Mouse (Mus musculus) cerebellum, postnatal 25 days (tissue): ENCODE measurements around the gene Ntf3.

Experiments
- DNase-seq, 2 experiments: peaks; one replicate each; pipeline ENCODE4 v3.0.0; 2021; ENCODE audit warnings: mixed read lengths in 2 of 2

Ntf3 gene

DNA sequence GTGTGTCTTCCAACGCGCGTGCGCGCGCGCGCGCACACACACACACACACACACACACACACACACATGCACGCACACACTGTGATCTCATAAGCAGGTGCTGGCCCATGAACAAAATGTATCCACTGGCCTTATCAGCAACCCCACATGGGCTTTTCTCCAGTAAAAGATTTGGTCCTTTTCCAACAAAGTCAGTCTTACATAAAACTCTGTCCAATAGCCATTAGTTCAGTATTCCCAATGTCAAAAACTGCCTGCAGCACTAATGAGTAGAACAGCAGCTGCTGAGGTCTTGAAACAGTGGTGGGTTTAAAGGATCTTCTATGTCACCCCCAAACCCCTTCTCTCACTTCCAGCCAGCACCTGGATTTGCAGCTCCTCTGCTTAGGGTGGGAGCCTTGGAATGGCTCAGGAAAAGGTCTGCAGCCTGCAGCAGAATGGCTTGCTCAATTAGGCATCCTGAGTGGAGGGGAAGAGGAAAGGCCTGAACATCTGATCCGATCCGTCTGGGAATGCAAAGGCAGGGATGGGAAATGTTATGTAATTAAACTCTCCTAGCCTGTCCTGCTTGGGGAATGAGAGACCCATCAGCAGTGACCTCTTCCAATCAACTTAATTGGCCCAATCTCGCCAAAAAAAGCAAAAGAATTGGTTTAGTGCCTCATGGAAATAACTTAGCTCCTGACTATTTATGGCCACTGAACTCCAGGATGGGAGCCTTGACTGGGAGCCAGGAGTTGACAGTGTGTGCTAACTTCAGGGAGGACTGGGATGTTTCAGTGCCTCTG is 7.2 kb downstream of the Ntf3 start:
- DNase-seq, result peak in 1 of 2 experiments; percentile 43

DNA sequence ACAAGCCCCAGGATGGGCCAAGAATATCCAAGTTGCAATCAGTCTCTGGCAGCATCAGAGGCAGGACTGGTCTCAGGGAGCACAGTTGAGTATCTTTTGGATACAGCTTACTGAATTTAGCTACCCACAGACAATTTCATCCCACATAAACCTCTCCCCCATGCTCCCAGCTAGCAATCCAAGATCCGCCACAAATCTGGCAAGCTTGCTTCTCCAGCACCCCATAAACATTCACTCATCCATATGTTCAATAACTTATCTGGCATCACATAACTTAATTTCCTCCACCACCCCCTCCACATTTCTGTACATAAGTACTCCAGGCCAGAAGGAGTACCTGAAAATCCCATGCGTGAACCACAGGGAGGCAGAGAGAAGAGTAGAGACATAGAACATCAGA is 10.8 kb downstream of the Ntf3 start:
- DNase-seq, result no peak

DNA sequence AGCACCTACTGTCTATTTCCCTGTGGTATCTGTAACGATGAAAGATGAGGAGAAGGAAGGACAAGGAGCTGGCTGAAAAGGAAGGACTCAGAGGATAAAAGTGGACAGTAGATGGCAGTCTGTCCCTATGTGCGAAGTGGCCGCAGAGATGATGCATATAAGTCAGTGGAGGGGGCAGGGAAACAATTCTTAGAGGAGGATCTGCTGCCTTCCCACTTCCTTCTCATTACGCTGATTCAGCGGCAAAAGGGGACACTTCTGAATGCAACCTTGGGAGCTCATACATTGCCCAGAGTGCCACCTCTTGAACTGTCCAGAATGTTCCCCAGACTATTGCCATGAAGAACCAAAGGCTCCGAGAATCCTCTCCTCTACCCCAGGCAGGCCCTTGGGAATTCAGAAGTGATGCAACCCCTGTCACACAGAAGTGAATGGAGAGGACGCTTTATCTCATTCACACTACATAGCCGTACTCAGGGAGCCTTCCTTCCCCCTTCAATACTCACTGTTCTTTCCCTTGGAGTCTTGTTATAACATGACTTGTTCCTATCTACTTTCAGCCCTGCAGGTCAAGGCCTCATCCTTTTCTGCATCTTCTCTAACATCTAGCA is 12.2 kb downstream of the Ntf3 start:
- DNase-seq, result peak; percentile 63 to 71

DNA sequence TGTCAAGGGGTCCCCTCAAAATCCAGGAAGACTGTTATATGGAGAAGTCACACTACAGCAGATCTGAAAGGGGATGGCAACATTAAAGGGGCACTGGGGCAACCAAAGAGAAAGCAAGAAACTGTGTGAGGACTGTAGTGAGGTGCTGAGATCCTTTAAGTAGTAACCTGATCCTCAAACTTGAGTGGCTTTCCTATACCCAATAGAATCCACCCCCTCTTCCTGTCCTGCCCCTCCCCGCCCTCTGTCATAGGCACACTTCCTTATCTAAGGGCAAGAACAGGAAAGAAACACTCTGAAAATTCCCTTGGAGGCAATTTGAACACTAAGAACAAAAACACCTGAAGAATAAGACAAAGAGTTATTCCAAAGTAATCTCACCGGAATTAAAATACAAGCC is 13.6 kb downstream of the Ntf3 start:
- no peak for DNase-seq

DNA sequence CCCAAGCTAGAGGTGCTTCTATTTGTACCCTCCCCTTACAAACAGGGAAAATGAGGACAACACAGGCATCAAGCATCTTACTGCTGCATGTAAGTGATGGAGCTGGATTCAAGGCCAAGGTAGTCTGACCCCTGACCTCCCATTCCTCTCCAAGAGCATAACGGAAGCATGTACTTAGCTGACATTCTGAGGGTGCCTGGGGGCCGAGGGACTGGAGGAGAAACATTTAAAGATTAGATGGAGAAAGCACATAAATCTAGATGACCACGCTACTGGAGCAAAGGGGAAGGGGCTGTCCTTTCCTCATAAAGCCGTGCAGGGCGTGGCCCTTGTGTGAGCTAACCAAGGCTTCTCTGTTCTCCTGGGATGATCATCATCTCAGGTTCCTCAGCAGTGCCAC is 23.1 kb downstream of the Ntf3 start:
- no peak for DNase-seq

DNA sequence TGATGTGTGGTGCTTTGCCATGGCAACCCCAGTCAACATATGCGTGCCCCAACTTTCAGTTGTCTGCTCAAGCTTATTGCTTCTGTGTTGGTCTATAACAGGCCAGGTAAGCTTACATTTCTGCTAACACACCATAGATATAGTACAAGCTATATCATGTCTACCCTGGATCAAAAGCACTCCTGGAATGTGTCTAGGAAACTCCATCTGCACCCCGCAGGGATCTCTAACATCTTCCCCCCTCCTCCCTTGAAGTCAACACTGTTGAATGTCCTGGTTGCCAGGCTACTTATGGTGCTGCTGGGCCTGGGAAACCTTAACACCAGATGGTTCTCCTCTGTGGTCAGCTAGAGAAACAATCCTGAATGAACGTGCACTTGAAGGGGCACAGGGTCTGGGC is 24.0 kb downstream of the Ntf3 start:
- no peak for DNase-seq

DNA sequence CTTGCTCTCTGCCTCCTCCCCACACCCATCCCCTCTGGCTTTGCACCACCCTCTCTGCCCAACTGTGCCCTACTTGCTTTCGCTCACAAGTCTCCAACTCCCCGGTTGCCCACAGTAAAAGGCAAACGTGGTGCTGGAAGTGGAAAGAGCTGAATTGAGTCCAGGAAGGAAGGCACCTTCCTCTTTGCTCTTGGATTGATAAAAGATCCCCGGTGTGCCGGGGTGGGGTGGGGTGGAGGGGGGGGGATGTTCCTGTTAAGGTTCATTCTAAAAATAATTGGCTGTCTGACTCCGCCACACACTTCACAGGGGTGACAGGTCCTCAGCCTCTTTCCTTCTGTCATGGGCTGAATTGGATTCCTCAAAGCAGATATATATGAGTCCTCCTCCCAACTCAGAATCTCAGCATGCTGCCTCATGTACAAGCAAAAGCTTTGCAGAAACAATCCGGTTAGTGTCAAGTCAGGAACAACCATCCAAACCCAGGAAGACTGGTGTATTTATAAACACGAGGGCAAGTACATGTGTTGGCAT is 24.6 kb downstream of the Ntf3 start:
- DNase-seq, result no peak

DNA sequence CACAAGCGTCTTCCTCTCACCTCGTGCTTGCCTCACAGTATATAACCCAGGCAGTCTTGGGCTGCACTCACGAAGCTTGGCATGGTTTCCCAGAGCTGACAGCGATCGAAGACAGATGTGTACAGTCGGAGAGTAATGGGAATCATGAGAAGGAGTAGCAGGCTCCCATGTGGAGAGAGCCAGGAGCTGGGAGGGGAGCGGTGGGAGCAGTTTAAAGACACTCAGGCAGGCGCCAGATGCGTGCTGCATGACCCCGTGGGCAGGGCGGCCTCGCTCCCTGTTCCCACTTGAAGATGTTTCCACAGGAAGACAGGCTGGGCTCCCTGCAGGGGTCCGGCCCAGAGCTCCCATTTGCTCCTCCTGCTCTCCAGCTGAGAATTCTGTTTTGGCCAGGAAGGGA is 25.2 kb downstream of the Ntf3 start:
- DNase-seq, result peak; percentile 46 to 51

DNA sequence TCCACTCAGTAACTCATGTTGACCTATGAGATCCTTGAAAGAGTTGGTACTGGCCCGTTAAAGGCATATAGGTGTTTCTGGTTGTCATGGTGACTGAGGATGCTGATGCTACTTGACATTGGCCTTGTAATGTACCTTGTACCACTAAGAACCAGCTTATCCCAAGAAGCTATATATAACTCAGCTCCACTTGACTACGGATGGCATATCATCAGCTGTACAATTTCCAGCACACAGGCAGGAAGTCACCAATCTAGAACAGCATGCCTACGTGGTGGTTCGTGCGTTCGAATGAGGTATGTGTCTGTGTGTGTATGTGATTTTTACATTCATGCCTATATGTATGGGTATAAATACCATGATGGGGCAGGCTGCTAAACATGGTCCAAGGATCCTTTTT is 25.7 kb downstream of the Ntf3 start:
- DNase-seq, result no peak

DNA sequence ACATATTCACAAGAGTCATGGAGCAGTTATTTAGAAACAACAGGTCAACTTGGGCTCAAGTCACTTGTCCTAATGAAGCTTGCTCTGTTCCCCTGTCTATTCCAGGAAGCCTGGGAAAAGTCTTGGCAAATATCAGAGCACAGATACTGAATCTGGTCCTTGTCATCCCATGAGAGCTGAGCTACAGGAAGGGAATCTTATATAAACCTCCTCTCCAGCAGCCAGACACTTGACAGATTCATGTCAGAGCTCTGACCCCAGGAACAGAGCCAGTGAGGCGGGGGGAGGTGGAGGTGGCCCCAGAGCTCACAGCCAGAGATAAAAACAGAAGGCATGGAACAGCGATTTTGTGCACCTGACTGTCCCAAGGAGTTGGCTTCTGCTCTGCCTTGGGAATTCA is 26.3 kb downstream of the Ntf3 start:
- DNase-seq, result peak in 1 of 2 experiments; percentile 22

DNA sequence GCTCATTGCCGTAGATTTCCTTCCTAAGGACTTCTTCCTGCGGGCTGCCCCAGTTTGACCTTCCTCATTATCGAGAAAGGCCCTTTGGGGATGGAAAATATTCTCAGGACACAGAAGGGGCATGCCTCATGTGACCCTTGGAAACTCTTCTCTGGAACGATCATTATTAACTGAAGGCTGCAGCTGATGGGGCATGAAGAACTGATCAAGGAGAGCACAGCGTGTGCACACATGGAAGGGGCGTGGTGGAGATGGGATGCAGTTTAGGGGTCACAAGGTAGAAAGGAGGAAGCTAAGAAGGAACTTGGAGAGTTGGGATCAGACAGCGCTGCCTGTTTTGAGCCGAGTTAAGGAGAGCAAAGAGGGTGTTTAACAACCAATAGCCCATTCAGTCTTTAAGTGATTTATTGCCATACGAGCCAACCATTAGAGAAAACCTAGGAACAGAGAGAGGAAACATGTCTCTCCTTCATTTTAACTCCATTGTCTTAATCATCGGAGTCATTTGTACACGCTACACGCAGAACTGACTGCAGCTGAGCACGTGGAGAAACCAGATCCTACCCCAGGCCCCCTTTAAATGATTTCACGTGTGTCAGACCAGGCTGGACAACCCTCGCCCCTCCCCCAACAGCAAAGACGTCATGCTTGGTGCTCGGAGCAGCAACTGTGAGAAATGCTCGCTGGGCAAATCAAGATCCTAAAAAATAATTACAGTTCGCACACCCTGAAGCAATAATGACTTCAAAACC is 32.4 kb downstream of the Ntf3 start:
- DNase-seq, result no peak

DNA sequence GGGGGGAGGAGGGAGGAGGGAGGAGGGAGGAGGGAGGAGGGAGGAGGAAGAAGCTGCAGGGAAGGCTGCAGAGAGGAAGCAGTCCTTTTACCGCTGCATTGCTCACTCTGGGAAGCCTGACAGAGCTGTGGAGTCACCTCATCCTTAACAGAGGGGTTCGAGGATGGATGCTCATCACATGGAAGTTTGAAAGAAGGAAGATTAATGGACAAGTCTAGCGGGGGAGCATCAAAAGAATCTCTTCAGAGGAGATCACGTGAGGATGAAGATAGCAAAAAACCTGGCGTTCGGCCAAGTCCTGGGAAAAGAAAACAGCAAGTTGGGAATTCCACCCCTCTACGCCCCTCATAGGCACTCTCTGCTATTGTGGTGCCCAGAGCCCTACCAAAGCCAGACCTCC is 38.5 kb downstream of the Ntf3 start:
- no peak for DNase-seq

DNA sequence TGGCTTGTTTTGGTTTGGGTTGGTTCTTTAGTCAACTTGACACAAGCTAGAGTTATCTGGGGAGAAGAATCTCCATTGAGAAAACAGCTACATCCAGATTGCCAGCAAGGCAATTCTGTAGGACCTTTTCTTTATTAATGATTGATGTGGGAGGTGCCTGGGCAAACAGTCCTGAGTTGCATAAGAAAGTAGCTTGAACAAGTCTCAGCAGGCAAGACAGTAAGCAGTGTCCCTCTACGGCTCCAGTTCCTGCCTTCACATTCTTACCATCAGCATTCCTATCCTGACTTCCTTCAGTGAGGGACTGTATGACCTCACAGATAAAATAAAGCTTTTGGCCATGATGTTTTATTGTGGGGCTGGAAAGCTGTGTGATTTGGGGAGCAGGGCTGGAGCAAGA is 48.5 kb downstream of the Ntf3 start:
- DNase-seq, result no peak

DNA sequence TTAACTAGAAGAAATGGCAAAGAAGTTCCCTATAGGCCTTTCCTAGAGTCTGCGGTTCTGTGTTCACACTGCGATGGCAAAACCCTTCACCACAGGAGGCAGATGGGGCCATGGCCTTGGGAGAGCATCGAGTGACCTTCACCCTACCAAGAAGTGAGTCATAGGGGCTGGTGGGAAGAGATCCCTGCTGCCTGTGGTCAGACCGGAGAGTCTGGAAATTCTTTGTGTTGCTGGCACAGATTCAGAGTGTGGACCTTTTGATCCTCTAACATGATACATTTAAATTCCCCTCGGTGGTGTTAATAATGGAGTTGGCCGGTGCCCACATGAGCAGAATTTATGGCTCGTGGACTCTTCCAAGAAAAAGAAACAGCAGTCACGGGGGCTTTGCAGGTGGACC is 49.5 kb downstream of the Ntf3 start:
- no peak for DNase-seq

DNA sequence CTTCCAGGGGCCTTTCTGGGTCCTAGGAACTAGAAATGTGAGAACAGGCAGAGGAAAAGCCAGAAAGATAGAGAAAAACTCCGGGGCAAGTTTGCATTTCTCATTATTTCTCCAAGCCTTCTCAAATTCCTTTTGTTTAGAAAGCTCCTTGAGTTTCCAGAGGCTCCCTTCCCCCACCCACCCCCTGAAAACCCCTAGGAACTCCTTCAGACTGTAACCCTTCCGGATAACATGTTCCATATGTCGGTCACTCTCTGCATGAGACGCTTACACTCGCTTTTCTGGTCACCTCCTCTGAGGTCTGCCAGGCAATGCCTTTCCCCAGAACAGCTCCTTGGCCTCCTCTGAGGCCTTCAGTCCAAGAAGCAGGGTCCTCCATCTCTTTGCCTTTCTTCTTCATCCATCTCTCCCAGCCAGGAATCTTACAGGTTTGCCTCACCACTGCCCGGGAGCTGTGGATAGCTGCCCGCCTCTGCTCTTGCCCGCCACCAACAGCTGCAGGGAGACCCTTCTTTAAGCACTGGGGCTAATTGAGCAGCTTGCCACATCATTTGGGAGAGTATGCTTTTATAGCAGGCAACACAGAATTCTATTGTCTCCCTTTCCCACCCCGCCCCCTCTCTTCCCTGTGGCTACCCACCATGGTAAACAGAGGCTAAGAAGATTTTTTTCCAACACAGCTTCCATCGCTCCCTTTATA is 51.6 kb downstream of the Ntf3 start:
- DNase-seq, result no peak

DNA sequence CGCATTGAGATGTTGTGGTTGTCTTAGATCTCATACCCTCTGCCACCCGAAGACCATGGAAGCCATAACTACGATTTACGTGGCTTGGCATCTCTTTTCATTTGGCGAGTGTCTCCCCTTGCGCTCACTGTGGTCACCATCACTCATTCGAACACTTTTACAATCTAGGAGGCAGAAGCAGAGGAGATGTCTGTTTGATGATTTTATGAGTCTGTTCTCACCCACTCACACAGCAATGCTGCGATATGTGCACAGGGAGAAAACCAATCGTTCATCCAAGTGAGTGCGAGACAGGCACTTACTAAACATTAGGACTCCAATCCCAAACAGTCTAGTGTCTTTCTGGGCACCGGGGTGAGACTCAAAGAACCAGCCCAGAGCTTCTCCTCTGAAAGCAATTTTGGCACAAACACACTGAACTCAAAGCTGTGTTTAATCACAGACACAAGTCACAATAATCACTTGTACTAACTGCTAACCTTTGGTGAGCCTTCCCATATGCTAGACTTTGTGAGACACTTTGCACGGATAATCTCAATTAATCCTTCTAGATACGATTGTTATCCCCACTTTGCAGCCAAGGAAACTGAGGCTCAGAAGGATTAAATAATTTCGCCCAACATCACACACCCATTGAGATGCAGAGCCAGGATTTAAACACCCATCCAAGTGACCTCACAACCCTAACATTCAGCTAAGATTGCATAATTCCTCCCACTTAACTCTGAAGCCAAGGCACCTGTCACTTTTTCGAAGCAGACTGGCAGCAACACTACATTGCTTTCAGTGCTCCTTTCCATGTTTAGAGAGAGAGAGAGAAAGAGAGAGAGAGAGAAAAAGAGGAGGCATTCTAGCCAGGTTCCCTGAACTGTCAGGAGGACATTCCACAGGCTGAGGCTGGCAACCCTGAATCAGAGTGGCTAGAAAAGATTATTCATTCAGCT is 55.5 kb downstream of the Ntf3 start:
- no peak for DNase-seq

DNA sequence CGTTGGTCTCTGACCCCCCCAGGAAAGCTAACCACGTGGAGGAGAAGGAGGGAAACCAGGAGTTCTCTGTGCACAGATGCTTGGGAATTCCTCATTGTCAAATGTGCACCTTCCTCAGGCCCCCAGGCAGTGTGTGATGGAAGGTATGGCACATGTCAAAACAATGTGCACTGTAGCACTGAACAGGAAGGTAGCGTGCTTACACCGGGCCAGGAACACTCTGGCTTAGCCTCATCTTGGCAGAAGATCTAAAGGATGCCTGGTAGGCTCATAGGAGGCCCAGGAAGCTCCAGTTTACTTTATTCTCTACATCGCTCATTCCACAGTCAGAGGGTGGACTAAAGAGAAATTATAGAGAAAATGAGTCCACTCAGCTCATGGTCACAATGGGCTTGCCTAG is 57.5 kb downstream of the Ntf3 start:
- DNase-seq, result peak; percentile 49 to 50

DNA sequence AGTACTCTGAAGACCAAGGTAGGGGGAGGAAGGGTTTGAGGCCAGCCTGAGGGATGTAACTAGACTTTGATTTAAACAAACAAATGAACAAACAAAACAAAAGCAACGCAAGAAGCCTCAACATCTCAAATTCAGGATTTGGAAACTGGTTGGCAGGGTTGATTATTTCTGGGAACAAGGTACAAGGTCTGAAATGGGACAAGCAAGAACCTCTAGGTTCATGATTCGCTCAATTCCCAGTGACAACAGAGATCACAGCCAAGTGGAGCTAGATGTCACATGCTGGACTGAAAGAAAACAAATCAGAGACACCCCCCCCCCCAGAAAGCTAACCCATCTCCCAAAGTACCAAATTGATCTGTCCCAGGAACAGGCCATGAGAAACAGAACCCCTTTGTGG is 57.9 kb downstream of the Ntf3 start:
- DNase-seq, result no peak

DNA sequence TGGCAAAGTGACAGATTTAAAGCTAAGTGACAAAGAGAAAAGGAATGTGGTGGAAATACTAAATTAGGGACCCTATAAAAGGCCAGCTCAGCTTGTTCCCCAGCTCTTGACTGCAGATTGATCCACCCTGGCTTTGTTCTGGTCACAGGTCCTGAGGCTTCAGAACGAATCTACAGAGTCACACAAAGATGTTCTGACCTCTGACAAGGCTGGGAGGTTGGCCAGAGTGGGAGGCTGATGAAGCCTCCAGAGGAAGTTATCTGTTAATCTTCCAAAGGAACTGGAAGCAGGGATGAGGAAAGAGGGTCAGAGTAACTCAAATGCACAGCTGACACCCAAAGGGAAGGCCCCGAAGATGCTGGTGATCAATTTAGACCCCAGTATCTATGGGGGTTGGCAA is 59.3 kb downstream of the Ntf3 start:
- DNase-seq, result no peak

DNA sequence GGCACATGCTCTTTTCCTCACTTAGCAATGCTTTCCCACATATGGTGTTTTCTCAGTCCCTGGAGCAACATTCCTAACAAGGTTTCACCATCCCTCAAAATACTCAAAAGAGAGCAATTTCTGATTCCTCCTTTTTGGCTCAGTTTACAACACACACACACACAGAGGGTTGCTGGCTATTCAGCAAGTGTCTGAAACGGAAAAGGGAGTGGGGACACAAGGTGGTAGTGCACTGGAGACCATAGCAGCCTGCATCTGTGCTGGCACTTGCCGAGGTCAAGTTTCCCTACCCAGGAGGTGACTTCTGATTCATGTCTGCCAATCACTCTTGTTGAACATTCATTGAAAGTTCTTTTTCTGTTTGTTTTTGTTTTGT is 59.9 kb downstream of the Ntf3 start:
- DNase-seq, result no peak

DNA sequence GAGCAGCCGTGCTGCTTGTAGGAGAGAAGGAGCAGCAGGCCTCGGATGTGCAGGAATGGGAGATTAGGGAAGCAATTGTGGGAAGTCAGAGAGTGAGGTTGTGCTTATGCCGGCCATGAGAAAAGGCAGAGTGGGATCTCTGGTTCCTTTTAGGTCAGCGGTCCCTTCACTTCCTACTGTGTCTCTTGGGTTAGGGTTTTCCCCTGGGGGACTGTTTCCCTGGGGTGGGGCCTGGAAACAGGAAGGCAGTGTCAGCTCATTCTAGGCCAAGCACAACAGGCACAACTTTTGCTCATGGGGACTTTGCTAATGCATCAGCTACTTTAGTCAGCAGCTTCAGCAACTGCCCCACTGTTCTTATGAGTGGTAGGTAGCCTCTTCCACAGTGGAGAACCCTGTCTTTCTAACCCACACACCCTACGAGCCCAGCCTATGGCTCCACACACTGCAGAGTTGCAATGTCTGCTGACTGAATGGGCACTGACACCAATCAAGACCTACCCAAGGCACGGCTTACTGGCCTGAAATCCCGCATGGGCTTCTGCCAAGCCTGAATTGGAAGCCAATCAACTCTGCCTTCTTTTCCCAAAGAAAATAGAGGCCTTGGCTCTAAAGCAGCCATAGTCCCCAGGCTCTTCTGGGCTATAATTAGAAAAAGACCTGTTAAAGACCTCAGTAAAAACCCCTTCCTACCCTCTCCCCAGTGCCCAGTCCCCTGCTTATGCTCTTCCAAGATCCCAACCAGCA is 60.5 kb downstream of the Ntf3 start:
- DNase-seq, result peak; percentile 82 to 87
